Mouse (Mus musculus) forebrain, embryonic 14.5 days (tissue): ENCODE measurements around the gene Gtf2i. TPM values are rescaled to one million over a fixed set of nuclear protein-coding genes. Genes with fewer than 3 reads are reported as not detected.
"Not testable (repeated sequence)": the region's sequence is repeated elsewhere in the genome, so short reads cannot be mapped to it uniquely, and the experiment has no call there.

Source experiments
- ATAC-seq: fragments of 200-750 bp; cut with Nextera tagmentation; 2 replicates; pipeline ENCODE4 v1.8.0; 2017; ENCODE audit warnings: mild to moderate bottlenecking, moderate library complexity
- DNase-seq: peaks from one replicate; pipeline ENCODE4 v3.0.0-alpha.2; 2015; ENCODE audit warnings: low spot score
- H3K27ac ChIP-seq: fragments of 300-500 bp; sonication (generic); 2 replicates; pipeline ENCODE4 v1.5.1; 2014; ENCODE audit warnings: low read depth, mild to moderate bottlenecking, control low read depth, low read length, moderate library complexity
- H3K27me3 ChIP-seq: fragments of 300-500 bp; sonication (generic); replicated peaks from 2 replicates; pipeline ENCODE4 v1.6.1; 2014; ENCODE audit warnings: low read length, control low read depth, mixed read lengths; ENCODE audit not compliant: control insufficient read depth, insufficient read depth
- H3K36me3 ChIP-seq: fragments of 300-500 bp; sonication (generic); 2 replicates; pipeline ENCODE4 v1.6.1; 2014; ENCODE audit warnings: low read length, control low read depth; ENCODE audit not compliant: control insufficient read depth, insufficient read depth
- H3K4me1 ChIP-seq: fragments of 300-500 bp; sonication (generic); 2 replicates; pipeline ENCODE4 v1.6.1; 2014; ENCODE audit warnings: antibody characterized with exemption, low read length, control low read depth; ENCODE audit not compliant: control insufficient read depth, insufficient read depth
- H3K4me2 ChIP-seq: fragments of 300-500 bp; sonication (generic); 2 replicates; pipeline ENCODE4 v1.6.1; 2014; ENCODE audit warnings: mild to moderate bottlenecking, control low read depth, low read length
- H3K4me3 ChIP-seq: fragments of 300-500 bp; sonication (generic); 2 replicates; pipeline ENCODE4 v1.5.1; 2014; ENCODE audit warnings: low read depth, low read length, control low read depth
- H3K9ac ChIP-seq: fragments of 300-500 bp; sonication (generic); 2 replicates; pipeline ENCODE4 v1.6.1; 2014; ENCODE audit warnings: mild to moderate bottlenecking, low read length, control low read depth, moderate library complexity
- H3K9me3 ChIP-seq: fragments of 300-500 bp; sonication (generic); replicated peaks from 2 replicates; pipeline ENCODE4 v1.6.1; 2016; ENCODE audit warnings: low read length, control low read depth, mixed read lengths; ENCODE audit not compliant: control insufficient read depth
- WGBS: fragments of 180-500 bp; shearing (Covaris S2); extraction: QIAGEN DNeasy Blood & Tissue Kit; methylation state at CpG from one replicate; pipeline ENCODE4 v1.1.7; 2014; 5-methylcytosine and 5-hydroxymethylcytosine counted together
- polyA plus RNA-seq: library from polyadenylated mRNA; unstranded; fragments of >200 nt; fragmentation: Nextera tagmentation; extraction: Ambion mirVana; gene quantifications from 2 replicates; pipeline ENCODE4 v1.2.1, GENCODE M21; 2014

Gene Gtf2i
- polyA plus RNA-seq, result 111 and 122 TPM in 2 replicates

- Histone ChIP-seq H3K4me2 (peak within 1 kb of the TSS; percentile 74), H3K9me3 (no peaks in the 10 kb centered on the region), H3K27ac (peak within 1 kb of the TSS; percentile 99), H3K4me1 (peaks cover 17% of the 10 kb centered on the region), H3K36me3 (peaks cover 17% of the 10 kb centered on the region), H3K9ac (peak within 1 kb of the TSS; percentile 100), H3K27me3 (no peaks in the 10 kb centered on the region), H3K4me3 (peak within 1 kb of the TSS; percentile 89)
- ATAC-seq (peak; percentile 92), DNase-seq (peak; percentile 99)
- under 1% methylated on average over 40 of the region's 40 CpGs for WGBS
Measured at GRCm38 (mm10) chr5:134314688-134315622, at the start of gene Gtf2i. Gtf2i (minus strand) TSS chr5:134314760.

- DNase-seq (no peak), ATAC-seq (no peak)
- 95% methylated on average over 4 of the region's 4 CpGs for WGBS
- H3K4me2 ChIP-seq, result no peak overlapping the region
- no peak overlapping the region for H3K27ac ChIP-seq
- no peaks in the 10 kb centered on the region for H3K27me3 ChIP-seq
- no peaks in the 10 kb centered on the region for H3K4me1 ChIP-seq
- no peaks in the 10 kb centered on the region for H3K9me3 ChIP-seq
- H3K9ac ChIP-seq, result no peak overlapping the region
- peaks cover 66% of the 10 kb centered on the region for H3K36me3 ChIP-seq
- no peak overlapping the region for H3K4me3 ChIP-seq
Measured at GRCm38 (mm10) chr5:134359101-134359500, 44.5 kb upstream of the Gtf2i start.

- H3K36me3 ChIP-seq, result peaks cover 35% of the 10 kb centered on the region
- H3K27me3 ChIP-seq, H3K9ac ChIP-seq, ATAC-seq, H3K4me3 ChIP-seq, H3K9me3 ChIP-seq, H3K4me1 ChIP-seq, H3K4me2 ChIP-seq, DNase-seq, H3K27ac ChIP-seq: not testable (repeated sequence)
- WGBS, result 94% methylated on average over 4 of the region's 4 CpGs
Measured at GRCm38 (mm10) chr5:134355372-134355771, 40.8 kb upstream of the Gtf2i start.

GRCm38 (mm10) chr5:134353117-134353516 is 38.6 kb upstream of the Gtf2i start:
- ATAC-seq (no peak), DNase-seq (no peak)
- no peak overlapping the region for H3K27ac ChIP-seq
- no peaks in the 10 kb centered on the region for H3K27me3 ChIP-seq
- H3K4me2 ChIP-seq, result no peak overlapping the region
- H3K36me3 ChIP-seq, result peaks cover 13% of the 10 kb centered on the region
- H3K9me3 ChIP-seq, result no peaks in the 10 kb centered on the region
- no peak overlapping the region for H3K9ac ChIP-seq
- no peak overlapping the region for H3K4me3 ChIP-seq
- H3K4me1 ChIP-seq, result no peaks in the 10 kb centered on the region
- WGBS, result 81% methylated on average over 4 of the region's 4 CpGs

GRCm38 (mm10) chr5:134352527-134353001 is 38.0 kb upstream of the Gtf2i start:
- Histone ChIP-seq H3K4me2 (no peak overlapping the region), H3K27me3 (no peaks in the 10 kb centered on the region), H3K4me1 (no peaks in the 10 kb centered on the region), H3K27ac (no peak overlapping the region), H3K4me3 (no peak overlapping the region), H3K36me3 (peaks cover 8% of the 10 kb centered on the region), H3K9me3 (no peaks in the 10 kb centered on the region), H3K9ac (no peak overlapping the region)
- 81% methylated on average over 3 of the region's 3 CpGs for WGBS
- ATAC-seq, result no peak
- DNase-seq, result no peak

GRCm38 (mm10) chr5:134350660-134351059 is 36.1 kb upstream of the Gtf2i start:
- Histone ChIP-seq H3K4me1 (no peaks in the 10 kb centered on the region), H3K9ac (no peak overlapping the region), H3K4me3 (no peak overlapping the region), H3K27me3 (no peaks in the 10 kb centered on the region), H3K27ac (no peak overlapping the region), H3K9me3 (no peaks in the 10 kb centered on the region), H3K36me3 (no peaks in the 10 kb centered on the region), H3K4me2 (no peak overlapping the region)
- DNase-seq (peak; percentile 52), ATAC-seq (peak; percentile 57; the same call in 1 of the 2 replicates)
- 18% methylated on average over 10 of the region's 10 CpGs for WGBS

GRCm38 (mm10) chr5:134347066-134347465 is 32.5 kb upstream of the Gtf2i start:
- DNase-seq, result peak; percentile 20
- WGBS, result 80% methylated on average over 2 of the region's 2 CpGs

GRCm38 (mm10) chr5:134345449-134345848 is 30.9 kb upstream of the Gtf2i start:
- Histone ChIP-seq H3K27me3 (no peaks in the 10 kb centered on the region), H3K4me3 (no peak overlapping the region), H3K4me2 (no peak overlapping the region), H3K9me3 (no peaks in the 10 kb centered on the region), H3K4me1 (no peaks in the 10 kb centered on the region), H3K36me3 (no peaks in the 10 kb centered on the region), H3K9ac (no peak overlapping the region), H3K27ac (no peak overlapping the region)
- DNase-seq, result no peak
- WGBS, result 89% methylated on average over 9 of the region's 9 CpGs
- no peak for ATAC-seq

More at GRCm38 (mm10) chr5:134347066-134347465, 32.5 kb upstream of the Gtf2i start:
- no peaks in the 10 kb centered on the region for H3K4me1 ChIP-seq
- no peaks in the 10 kb centered on the region for H3K9me3 ChIP-seq
- no peaks in the 10 kb centered on the region for H3K27me3 ChIP-seq
- no peak for ATAC-seq
- no peak overlapping the region for H3K9ac ChIP-seq
- no peak overlapping the region for H3K4me2 ChIP-seq
- no peaks in the 10 kb centered on the region for H3K36me3 ChIP-seq
- H3K27ac ChIP-seq, result no peak overlapping the region
- no peak overlapping the region for H3K4me3 ChIP-seq

GRCm38 (mm10) chr5:134344076-134344475 is 29.5 kb upstream of the Gtf2i start:
- no peak for ATAC-seq
- H3K36me3 ChIP-seq, result no peaks in the 10 kb centered on the region
- WGBS, result 80% methylated on average over 8 of the region's 8 CpGs

More at GRCm38 (mm10) chr5:134344076-134344475, 29.5 kb upstream of the Gtf2i start:
- Histone ChIP-seq H3K27me3 (no peaks in the 10 kb centered on the region), H3K4me3 (no peak overlapping the region), H3K4me1 (no peaks in the 10 kb centered on the region), H3K27ac (no peak overlapping the region), H3K4me2 (no peak overlapping the region), H3K9ac (no peak overlapping the region), H3K9me3 (no peaks in the 10 kb centered on the region)
- DNase-seq, result no peak
